Mouse (Mus musculus) neutrophil, adult 5-6 weeks (primary cell): Measurements from ENCODE around the gene Ern1. TPM values are rescaled to one million over a fixed set of nuclear protein-coding genes. Genes with fewer than 3 reads are reported as not detected.
"Not testable (repeated sequence)": the region's sequence is repeated elsewhere in the genome, so short reads cannot be mapped to it uniquely, and the experiment has no call there.

ENCODE experiments used
- ATAC-seq: fragments of 151-379, 151-347 bp; 2 replicates; pipeline ENCODE4 v1.8.0; 2017; ENCODE audit warnings: mild to moderate bottlenecking, moderate TSS enrichment; ENCODE audit not compliant: insufficient number of reproducible peaks, poor library complexity, low FRiP score, severe bottlenecking; ENCODE audit errors: extremely low read depth
- total RNA-seq: library from RNA; stranded (forward); fragments of 200-1000 nt; gene quantifications from 2 replicates; pipeline ENCODE4 v1.2.3, GENCODE M21; 2017

Gene Ern1
- total RNA-seq, 1 experiment from 2014 or later = 18.6 TPM

DNA sequence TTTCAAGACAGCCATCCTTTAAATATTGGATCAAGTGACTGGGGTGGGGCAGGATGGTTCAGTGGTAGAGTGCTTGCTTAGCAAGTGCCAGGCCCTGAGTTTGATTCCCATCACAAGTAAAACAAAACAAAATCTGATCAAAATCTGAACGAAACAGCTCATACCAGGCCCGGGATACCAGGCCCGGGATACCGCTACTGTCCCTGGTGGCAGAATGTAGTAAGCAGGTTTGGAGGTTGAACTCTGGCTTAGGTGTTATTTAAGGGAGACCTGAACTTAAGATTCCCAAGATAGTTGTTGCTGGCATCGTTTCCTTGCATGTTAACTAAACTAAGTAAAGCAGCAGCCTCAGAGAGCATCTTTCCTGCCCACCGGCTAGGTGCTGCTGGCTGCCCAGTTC, 18.6 kb upstream of the Ern1 start:
- no peak for ATAC-seq

DNA sequence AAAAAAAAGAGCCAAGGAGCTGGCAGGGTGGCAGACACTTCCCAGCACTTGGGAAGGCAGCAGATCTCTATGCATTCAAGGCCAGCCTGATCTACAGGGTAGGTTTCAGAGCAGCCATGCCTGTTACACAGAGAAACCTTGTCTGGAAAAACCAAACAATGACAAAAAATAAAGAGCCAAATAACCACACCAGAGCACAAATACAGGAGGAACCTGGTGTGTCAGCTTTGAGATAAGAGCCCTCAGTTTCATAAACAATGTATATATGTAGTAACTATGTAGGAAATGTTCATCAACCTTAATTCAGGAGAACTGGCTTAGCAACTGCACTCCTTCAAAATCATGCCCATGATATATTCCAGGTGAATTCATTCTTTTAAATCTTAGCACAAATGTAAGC, 16.5 kb upstream of the Ern1 start:
- no peak for ATAC-seq

DNA sequence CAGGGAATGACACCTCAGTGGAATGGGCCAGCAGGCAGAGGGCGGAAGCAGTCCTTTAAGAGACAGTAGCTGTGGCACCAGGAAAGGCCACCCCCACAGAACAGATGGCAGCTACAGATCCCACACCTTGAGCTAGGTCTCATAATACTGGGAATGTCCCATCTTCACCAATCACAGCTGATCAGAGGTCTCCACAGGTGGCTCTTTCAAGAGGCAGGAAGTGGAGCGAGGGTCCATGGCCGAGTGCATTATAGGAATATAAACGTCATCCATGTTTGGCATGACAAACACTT, 15.7 kb upstream of the Ern1 start:
- no peak for ATAC-seq

DNA sequence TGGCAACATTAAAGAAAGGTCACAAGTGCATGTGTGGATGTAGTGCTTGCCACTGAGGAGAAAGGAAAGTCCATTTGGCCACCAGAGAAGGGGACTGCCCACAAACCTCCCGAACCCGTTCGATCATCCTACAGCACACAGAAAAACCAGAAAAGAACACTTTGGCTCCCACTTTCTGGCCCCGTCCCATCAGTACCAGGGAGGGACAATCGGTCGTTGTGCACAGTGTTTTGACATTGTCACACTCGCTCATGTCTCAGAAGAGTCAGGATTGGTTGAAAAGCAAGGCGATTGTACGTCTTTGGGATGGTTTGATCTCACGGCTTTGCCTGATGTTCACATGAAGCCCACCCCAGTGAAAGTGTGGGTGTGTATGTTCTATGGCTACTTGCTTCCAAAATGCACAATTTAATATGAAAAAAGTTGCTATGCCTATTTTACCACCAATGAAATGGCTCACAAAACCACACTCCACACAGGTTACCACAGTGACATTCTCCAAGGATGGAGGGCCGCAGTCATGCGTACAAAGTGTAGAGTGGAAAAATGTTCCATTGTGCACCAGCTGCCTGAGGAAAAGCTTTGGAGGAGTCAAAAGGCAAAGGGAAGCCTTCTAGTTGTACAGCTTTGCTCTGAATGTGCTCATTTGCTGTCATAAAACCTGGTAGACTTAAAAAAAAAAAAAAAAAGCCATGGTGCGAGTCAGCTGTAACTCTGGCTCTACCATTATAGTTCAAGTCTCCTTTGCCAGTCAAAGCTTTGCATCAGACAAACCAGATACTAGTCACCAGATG, 15.2 kb upstream of the Ern1 start:
- ATAC-seq = no peak

DNA sequence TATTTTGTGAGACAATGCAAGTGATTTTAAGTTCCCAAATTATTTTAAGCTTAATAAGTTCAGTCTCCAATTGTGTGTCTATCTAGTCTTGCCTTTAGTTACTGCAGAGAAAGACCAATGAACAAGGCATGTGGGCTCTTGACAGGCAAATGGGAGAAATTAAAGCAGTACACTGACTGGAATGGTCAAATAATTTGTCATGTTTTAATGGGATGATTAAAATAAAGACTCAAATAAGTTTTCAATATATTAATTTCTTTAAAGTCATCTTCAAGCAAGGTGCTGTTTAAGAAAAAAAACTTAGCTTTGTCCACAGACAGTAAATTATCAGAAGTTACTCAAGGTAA, 14.5 kb upstream of the Ern1 start:
- ATAC-seq = no peak

DNA sequence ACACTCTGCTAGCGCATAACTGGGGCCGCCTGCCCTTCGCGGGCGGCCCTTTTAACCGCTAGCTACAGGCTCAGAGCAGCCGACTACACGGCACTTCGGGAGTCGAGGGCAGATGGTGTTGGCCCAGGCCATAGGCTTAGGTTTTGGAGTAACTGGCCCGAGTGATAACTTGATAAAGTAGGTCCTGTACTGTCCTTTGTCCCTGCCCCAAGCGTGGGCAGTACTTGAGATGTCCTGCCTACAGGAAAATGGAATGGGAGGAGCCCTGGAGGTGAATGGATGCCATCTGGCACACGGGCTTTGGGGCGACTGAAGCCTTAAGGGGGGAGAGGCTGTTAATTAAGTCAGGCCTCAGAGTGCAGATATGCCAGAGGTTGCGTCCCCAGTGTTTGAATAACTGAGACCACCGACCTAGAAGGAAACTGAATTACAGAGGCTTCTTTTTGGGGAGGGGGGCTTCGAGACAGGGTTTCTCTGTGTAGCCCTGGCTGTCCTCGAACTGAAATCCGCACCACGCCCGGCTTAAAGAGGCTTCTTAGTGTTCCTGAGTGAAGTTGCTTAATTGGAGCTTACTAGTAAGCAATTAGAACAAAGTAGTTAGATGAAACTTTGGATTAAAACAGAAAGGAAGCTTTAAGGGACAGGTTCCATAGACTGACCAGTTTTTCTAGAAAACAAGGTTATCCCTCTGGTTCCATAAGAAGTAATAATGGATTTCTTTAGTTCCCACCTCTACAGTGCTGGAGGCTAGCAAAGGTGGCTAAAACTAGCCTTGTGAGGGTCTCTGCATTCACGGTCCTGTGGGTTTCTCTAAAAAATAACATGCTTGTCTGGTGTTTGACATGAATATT, 13.9 kb upstream of the Ern1 start:
- ATAC-seq = no peak

DNA sequence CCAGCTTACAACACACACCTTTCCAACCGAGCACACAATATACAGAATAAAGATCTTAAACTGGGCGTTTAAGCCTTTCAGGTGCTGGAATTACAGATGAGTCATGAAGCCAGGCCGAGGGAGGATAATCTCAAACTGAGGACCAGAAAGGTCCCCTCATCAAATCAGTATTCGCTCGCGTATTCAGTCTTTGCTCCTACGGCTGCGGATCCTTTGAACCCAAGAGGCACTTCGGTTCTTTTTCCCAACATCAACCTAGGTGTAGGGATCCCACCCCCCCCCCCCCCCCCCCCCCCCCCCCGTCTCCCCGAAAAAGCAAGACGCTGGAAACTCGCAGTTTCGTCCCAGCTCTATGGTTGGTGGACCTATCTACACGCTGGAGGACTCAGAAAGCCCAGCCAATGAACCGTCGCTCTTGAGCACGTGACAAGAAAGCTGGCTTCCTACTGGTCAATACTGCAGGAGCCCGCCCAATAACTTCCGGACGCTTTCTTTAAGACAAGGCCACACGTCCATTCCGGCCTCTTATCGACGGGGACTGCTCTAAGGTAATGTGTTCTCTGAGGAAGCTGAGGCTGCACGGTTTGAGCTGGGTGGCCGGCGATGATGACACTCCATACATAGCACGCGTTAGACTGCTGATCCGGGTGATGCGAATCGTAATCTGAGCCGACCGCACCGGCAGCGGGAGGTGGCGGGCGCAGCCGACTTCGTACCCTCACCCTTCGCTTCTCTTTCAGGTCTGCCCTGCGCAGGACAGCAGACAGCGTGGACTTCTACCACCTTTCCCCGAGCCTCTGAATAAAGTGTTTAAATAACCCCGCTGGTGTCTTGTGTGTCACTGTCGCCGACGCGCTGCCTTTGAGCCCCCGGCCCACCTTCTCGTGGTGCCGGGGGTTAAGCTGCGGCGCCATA, 13.0 kb upstream of the Ern1 start:
- ATAC-seq = peak; percentile 98

DNA sequence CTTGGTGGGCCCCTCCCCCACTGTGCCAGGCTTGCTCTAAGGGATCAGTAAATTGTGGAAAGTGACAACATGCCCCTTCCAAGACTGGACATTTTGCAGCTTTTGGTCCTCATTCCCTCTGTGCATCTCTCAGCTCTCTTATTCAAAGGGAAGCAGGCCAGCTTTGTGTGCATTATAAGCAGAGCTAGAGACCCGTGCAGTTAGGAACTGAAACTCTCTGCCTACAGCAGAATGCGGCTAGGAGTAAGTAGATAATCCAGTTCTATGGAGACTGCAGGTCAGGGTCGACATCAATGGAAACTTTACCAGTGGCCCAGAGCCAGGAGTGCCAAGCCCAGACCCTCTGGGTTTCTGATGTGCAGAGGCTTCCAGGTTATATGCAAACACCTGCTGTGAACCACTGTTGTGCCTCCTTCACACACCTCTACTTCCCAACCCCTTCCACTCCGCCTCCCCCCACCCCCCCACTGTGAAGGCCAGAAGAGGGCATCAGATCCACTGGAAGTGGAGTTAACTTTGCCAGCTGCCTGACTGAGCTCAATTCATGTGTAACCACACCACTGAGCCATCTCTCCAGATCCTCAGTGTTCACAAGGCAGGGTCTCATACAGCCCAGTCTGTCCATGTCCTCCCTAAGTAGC, 11.2 kb upstream of the Ern1 start:
- ATAC-seq = no peak

DNA sequence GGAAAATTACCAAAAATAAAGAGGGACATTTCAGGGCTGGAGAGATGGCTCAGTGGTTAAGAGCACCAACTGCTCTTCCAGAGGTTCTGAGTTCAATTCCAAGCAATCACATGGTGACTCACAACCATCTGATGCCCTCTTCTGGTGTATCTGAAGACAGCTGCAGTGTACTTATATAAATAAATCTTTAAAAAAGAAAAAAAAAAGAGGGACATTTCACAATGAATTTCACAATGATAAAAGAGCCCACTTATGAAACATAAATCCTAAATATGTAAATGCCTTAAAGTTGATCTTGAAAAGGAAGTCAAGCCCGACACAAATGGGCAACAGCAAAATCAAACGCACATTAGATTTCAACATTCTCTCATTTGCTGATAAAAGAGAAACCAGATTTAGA, 10.3 kb upstream of the Ern1 start:
- ATAC-seq = no peak

DNA sequence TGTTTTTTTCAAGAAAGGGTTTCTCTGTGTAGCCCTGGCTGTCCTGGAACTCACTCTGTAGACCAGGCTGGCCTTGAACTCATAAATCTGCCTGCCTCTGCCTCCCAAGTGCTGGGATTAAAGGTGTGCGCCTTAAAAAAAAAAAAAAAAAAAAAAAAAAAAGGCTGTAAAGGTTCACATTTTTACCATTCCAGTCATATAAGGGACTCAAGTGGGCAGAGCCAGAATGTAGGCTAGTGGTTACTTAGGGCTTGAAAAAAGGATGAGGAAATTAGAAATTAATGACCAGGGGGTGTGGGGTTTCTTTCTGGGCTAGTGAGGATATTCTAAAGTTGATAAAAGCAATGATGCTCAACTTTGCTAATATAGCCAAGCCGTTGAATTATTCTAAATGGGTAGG, 9.4 kb upstream of the Ern1 start:
- ATAC-seq = not testable (repeated sequence)

DNA sequence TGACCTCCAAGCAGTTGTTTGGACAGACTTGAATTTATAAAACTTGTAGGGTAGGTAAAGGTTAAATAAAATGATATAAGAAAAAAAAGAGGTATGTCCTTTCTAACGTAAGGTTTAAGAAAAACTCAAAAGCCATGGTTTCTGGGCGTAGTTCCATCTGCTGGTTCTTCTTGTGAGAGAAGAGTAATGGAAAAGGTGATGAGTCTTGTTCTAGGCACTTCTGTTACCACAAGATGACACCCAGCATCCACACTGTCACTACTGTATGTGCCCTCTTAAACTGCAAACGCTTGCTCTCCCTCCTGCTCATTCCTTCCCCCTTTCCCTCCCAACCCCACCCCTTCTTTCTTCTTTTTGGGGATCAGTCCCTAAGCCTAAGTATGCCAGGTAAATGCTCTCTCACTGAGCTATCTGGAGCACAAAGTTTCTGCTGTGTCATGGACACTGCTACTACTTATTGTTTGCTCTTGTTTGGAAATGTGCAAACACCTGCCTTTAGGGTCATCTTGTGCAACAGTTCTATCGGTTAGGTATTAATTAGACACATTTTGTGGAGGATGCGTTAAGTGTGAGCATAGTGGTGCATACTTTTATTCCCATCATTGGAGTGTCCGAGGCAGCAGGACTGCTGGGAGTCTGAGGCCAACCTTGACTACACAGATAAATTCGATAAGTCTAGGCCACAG, 5.5 kb upstream of the Ern1 start:
- ATAC-seq = no peak

DNA sequence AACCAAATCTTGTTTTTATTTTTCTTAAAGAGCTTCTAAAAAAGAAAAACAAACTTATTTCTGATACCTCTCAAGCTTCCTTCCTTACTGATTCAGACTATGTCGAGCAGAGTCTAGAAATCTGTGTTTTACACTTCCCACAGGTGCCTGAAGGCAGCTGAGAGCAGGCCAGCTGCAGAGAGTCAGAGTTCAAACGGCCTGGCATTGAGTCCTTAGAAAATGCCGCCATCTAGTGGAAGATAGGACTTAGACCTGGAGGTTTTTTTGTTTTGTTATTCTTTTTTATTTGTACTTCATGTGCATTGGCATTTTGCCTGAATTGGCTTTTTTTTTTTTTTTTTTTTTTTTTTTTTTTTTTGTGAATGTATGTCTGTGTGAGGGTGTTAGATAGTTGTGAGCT, 3.7 kb upstream of the Ern1 start:
- peak; percentile 68 for ATAC-seq

DNA sequence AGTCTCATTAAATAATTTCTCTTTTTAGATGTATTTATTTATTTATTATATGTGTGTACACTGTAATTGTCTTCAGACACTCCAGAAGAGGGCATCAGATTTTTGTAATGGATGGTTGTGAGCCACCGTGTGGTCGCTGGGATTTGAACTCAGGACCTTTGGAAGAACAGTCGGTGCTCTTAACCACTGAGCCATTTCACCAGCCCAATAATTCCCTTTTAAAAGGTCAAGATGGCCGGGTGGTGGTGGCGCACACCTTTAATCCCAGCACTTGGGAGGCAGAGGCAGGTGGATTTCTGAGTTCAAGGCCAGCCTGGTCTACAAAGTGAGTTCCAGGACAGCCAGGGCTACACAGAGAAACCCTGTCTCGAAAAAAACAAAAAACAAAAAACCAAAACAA, 2.9 kb upstream of the Ern1 start:
- ATAC-seq = not testable (repeated sequence)

DNA sequence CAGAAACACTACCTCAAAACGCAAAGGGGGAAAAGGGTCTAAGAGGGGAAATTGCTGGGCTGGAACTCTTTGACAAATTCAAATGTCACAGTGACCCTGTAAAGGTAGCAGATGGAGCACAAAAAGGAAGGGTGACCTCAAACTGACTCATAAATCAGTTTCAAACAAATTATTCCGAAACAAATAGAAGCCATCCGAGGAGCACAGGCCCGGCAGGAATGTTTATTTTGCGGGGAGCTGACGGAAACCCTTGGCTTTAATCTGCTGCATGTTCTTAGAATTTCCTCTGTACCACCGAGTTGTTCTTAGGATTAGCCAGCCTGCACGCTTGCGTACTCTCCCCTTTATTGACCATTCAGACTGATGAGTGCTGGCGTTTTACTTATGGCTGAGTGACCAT, 2.4 kb upstream of the Ern1 start:
- no peak for ATAC-seq

DNA sequence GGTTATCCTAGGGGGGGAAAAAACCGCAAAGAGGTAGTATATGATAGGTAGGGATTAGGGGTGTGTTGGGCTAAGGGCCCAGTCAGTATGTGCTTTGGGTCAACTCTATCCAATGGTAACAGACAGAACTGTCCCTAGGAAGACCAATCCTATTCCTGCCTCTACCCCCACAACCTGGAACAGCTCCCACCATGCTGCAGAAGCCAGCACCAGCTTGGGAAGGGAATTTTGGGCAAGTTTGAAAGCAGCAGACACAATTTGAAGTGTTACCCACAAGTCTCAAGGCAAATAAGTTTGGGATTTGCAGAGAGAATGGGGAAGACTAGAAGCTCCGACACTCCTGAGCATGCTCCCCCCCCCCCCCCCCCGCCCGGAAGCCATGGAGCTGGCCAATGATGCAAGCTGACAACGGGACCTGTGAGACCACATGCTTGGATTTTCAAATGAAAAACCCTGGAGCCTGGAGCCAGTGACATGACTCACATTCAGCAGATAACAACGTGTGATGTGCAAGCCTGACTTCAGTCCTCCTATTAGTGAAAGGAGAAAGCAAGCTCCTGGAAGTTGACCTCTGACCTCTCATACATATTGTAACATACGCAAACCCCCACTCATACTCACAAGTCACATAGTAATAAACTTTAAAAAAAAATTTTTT, 1.5 kb upstream of the Ern1 start:
- no peak for ATAC-seq

DNA sequence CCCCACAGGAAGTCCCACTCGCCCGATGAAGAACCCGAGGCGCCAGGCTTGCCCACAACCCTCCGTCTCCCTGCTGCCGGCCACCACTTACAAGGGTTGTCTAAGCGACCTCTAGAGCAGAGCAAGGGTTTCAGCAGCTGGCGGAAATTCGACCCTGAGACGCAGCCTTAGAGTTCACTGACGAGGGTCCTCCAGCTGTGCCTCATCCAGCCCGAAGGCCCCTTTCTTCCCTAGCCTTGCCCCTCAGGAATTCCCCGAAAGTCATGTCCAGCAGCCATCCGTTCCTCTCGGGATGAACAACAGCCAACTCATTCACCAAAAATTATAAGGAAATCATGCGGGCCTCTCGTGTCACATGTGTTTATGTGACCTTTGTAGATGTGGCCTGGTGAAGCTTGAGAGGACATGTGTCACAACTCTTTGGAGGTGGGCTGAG, 492 bp upstream of the Ern1 start:
- ATAC-seq = no peak

DNA sequence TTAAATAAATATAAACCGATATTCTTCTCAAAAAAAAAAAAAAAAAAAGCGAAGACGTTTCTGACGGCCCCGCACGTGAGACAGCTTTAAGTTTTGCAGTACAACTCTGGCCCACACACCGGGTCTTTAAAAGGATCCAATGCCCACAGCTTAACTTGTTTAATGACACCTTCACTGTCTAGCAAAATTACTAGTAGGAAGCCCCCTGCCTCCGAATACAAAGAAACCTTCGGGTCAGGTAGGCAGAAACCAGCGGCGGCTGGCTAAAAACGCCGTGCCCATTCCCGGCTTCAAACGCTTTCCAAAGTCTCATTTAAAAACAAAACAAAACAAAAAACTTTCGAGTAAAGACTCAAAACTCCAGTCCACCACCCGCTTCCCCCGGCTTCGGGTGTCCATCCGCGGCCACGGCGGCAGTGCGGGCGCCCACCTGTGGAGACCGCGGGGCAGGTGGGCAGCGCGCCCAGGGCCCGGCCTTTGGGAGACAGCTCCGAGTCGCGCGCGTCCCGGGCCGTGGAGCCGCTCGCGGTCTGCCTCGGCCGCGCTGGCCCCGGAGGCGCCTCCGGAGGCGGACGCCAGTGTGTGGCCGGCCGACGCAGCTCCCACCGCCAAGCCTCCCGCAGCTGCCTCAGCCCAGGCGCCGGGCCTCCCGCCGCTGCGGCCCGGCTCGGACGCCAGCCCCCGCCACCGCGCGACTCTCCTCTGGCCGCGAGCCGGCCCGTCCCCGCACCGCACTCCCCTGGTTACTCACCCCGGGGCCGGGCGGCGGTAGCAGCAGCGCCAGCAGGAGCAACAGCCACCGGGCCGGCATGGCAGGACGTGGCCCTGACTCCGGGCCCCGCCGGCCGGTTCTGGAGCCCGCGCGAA, 553 bp downstream of the Ern1 start:
- ATAC-seq = no peak
